Mouse (Mus musculus) ES-E14 (cell line): ENCODE results near the gene Slc27a1. TPM values are rescaled to one million over a fixed set of nuclear protein-coding genes. Genes with fewer than 3 reads are reported as not detected.
A peak's percentile ranks its signal among the peaks of the same experiment; 100 is the strongest.

Experiments
- DNase-seq: peaks from one replicate; pipeline ENCODE4 v3.0.0-alpha.2; 2013; ENCODE audit warnings: low read depth, low spot score
- H3K27ac ChIP-seq: 2 replicates; pipeline ENCODE4 v1.5.1; 2012; ENCODE audit warnings: low read depth, mild to moderate bottlenecking, low read length, moderate library complexity, mixed read lengths; ENCODE audit not compliant: poor library complexity, insufficient read depth, severe bottlenecking
- H3K36me3 ChIP-seq: 2 replicates; pipeline ENCODE4 v1.6.1; 2012; ENCODE audit warnings: mild to moderate bottlenecking, low read length, moderate library complexity, mixed read lengths; ENCODE audit not compliant: control insufficient read depth, poor library complexity, insufficient read depth, severe bottlenecking
- H3K4me1 ChIP-seq, 2 experiments: fragments of 150-350 bp in 1 of 2; sonication (generic) in 1 of 2; 2 replicates each; pipeline ENCODE4 v1.6.1; 2012; ENCODE audit warnings: low read length in 2 of 2, mild to moderate bottlenecking in 1 of 2, mixed read lengths in 1 of 2; ENCODE audit not compliant: control insufficient read depth in 2 of 2, insufficient read depth in 2 of 2, poor library complexity in 1 of 2
- H3K4me3 ChIP-seq, 2 experiments: fragments of 150-350 bp in 1 of 2; sonication (generic) in 1 of 2; 2 replicates each; pipeline ENCODE4 v1.5.1; 2012; ENCODE audit warnings: low read length in 2 of 2, low read depth in 1 of 2, mild to moderate bottlenecking in 1 of 2, mixed read lengths in 1 of 2; ENCODE audit not compliant: insufficient read depth in 1 of 2, poor library complexity in 1 of 2, severe bottlenecking in 1 of 2
- H3K9ac ChIP-seq: 2 replicates; pipeline ENCODE4 v1.6.1; 2012; ENCODE audit warnings: low read depth, mild to moderate bottlenecking, low read length, mixed read lengths; ENCODE audit not compliant: poor library complexity, insufficient read depth, severe bottlenecking
- H3K9me3 ChIP-seq: fragments of 150-350 bp; sonication (generic); 2 replicates; pipeline ENCODE4 v1.6.1; 2012; ENCODE audit warnings: low read depth, mild to moderate bottlenecking, low read length; ENCODE audit not compliant: control insufficient read depth, insufficient read depth
- CHD2 ChIP-seq: IDR thresholded peaks from 2 replicates; pipeline ENCODE4 v1.6.1; 2014; ENCODE audit warnings: mild to moderate bottlenecking, low read depth, low read length, inconsistent platforms
- HCFC1 ChIP-seq: IDR thresholded peaks from 2 replicates; pipeline ENCODE4 v1.6.1; 2012; ENCODE audit warnings: low read length, inconsistent platforms, borderline replicate concordance; ENCODE audit not compliant: insufficient read depth
- MAFK ChIP-seq: IDR thresholded peaks from 2 replicates; pipeline ENCODE4 v1.6.1; 2014; ENCODE audit warnings: mild to moderate bottlenecking, low read depth, low read length, inconsistent platforms; ENCODE audit not compliant: insufficient read depth
- ZC3H11A ChIP-seq: IDR thresholded peaks from 2 replicates; pipeline ENCODE4 v1.6.1; 2012; ENCODE audit warnings: low read depth, mild to moderate bottlenecking, inconsistent platforms, low read length, borderline replicate concordance
- ZNF384 ChIP-seq: IDR thresholded peaks from 2 replicates; pipeline ENCODE4 v1.6.1; 2012; ENCODE audit warnings: low read depth, low read length, inconsistent platforms
- in situ Hi-C, 2 experiments: fragments of 600-800 bp; cut with MboI; formaldehyde crosslinking; loops; one replicate each; pipeline ENCODE4 v1.15.1; 2025; ENCODE audit warnings: low sequenced_read_pairs in 2 of 2, inconsistent platforms in 1 of 2; ENCODE audit not compliant: unreplicated experiment in 2 of 2
- total RNA-seq: library from RNA; depleted of rRNA; stranded (reverse); fragments of 300-350 nt; gene quantifications from 2 replicates; pipeline ENCODE4 v1.2.3, GENCODE M21; 2012

Gene Slc27a1
- total RNA-seq, 1 experiment, result 24.5 TPM

DNA sequence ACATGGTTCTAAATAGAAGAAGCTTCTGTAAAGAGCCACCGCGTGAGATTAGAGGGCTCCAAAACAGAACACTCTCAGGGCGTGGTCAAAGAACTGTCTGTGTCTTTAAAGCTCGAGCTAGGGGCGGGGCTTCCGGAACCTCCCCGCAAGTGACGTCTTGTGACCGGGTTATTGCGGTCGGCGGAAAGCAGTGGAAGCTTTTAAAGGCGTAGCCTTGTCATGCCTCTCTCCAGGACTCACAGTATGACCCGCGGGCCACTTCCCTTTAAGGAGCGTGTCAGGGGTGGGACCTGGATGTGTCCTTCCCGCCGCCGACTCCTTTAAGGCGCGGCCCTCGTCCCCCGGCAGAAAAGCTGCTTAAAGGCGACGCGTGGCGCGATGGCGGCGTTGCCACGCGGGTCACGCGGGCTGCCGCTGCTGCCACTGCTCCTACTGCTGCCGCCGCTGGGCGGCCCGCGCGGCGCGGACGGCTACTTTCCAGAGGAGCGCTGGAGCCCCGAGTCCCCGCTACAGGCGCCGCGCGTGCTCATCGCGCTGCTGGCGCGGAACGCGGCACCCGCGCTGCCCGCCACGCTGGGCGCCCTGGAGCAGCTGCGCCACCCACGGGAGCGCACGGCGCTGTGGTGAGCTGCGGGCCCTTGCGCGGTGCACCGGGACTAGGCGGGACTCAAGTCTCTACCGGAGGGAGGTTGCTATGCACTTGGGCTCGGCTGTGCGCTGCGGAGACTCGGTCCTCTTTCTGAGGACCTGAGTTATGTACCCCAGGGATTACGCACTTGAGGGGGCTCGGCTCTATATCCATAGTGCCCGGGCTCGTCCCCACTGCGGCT, 42.4 kb downstream of the Slc27a1 start, which contains the start of gene Colgalt1:
Gene Colgalt1, plus strand, starts transcription at position 177 of the 830 bp plus-strand sequence.
- TF ChIP-seq MAFK, result no peak
- no peak for TF ChIP-seq ZNF384
- no peak for TF ChIP-seq ZC3H11A
- no peak for TF ChIP-seq CHD2
- no peak for TF ChIP-seq HCFC1
- Histone ChIP-seq H3K4me3 (peak within 1 kb of the TSS; percentile 87 to 89), H3K27ac (no peak within 1 kb of the TSS), H3K4me1 (peaks cover 0 to 8% of the 10 kb centered on the region in 2 experiments; a peak in 1 of 4 replicates), H3K36me3 (peaks cover 12% of the 10 kb centered on the region; the same call in 1 of the 2 replicates), H3K9ac (peak within 1 kb of the TSS; percentile 89), H3K9me3 (no peaks in the 10 kb centered on the region)
- in situ Hi-C loops, result no loop called here
- DNase-seq, result peak; percentile 93

DNA sequence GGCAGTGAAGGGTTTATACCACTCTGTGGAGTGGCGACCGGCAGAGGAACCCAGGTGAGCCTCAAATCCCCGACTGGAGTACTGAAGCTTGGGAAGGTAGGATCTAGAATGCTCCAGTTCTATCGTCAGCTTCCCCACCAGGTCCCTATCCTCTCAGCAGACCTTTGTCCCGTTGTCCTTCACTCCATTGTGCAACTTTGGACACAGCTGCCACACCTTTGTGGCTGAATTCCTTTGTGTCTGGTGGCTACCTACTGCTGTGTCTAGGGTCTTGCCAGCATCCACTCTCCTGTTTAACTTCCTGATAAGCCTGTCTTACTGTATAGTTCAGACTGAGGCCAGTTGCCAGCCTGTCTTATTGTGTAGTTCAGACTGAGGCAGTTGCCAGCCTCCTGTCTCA, 43.5 kb downstream of the Slc27a1 start:
- peak overlapping the region; percentile 87 to 89 for H3K4me3 ChIP-seq
- peak overlapping the region; percentile 89 for H3K9ac ChIP-seq
- in situ Hi-C loops, result no loop called here
- H3K27ac ChIP-seq, result no peak overlapping the region
- H3K36me3 ChIP-seq, result peaks cover 19% of the 10 kb centered on the region; the same call in 1 of the 2 replicates
- TF ChIP-seq ZNF384 (no peak), HCFC1 (no peak), ZC3H11A (no peak), MAFK (no peak), CHD2 (no peak)
- no peaks in the 10 kb centered on the region for H3K9me3 ChIP-seq
- DNase-seq, result no peak
- peaks cover 0 to 8% of the 10 kb centered on the region in 2 experiments; a peak in 1 of 4 replicates for H3K4me1 ChIP-seq

DNA sequence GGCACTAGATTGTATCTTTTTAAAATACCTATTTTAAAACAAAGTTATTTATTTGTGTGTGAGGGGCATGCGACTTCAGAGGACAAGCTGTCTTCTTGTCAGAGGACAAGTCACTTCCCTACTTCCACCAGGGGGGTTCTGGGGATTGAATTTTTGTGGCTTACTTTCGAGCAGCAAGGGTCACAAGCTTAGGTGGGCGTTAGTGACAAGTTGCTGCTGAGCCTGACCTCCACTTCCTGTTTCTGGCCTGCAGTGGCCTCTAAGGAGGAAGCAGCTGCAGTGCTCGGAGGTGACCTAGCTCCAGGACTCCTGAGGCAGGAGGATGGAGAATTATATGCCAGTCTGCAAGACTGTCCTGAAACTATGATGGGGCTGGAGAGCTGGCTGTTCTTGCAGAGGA, 44.7 kb downstream of the Slc27a1 start:
- DNase-seq, result no peak
- Histone ChIP-seq H3K36me3 (peaks cover 32% of the 10 kb centered on the region), H3K4me3 (no peak overlapping the region), H3K9me3 (no peaks in the 10 kb centered on the region), H3K9ac (no peak overlapping the region), H3K27ac (no peak overlapping the region), H3K4me1 (peaks cover 0 to 8% of the 10 kb centered on the region in 2 experiments; a peak in 1 of 4 replicates)
- no peak for TF ChIP-seq CHD2
- TF ChIP-seq MAFK, result no peak
- TF ChIP-seq HCFC1, result no peak
- TF ChIP-seq ZC3H11A, result no peak
- no peak for TF ChIP-seq ZNF384
- in situ Hi-C loops, result no loop called here

DNA sequence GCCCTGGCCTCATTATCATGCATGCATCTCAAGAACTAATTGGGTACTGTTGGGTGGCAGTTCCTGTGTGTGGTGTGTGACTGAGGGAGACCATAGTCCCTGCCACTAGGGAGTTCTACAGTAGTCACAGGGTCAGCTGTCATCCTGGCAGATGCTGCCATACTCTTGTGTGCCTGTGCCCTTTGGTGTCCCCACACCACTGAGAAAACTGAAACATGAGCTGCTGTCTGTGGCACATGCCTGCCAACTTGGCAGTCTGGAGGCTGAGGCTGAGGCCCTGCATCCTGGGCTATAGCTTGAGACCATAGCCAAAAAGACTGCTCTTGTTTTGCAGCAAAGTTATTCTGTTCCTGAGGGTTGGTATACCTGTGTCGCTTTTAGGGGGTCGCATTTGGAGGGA, 51.1 kb downstream of the Slc27a1 start:
- no peak for TF ChIP-seq HCFC1
- TF ChIP-seq MAFK, result no peak
- TF ChIP-seq ZNF384, result no peak
- no peak for TF ChIP-seq ZC3H11A
- TF ChIP-seq CHD2, result no peak
- in situ Hi-C loops, result no loop called here
- H3K9ac ChIP-seq, result no peak overlapping the region
- DNase-seq, result no peak
- H3K4me1 ChIP-seq, result no peaks in the 10 kb centered on the region
- H3K27ac ChIP-seq, result no peak overlapping the region
- peaks cover 79% of the 10 kb centered on the region for H3K36me3 ChIP-seq
- H3K9me3 ChIP-seq, result peaks cover 4% of the 10 kb centered on the region; the same call in 1 of the 2 replicates
- no peak overlapping the region for H3K4me3 ChIP-seq
